Mouse (Mus musculus) stomach, embryonic 15.5 days (tissue): ENCODE measurements around the gene Adamts17. TPM values are rescaled to one million over a fixed set of nuclear protein-coding genes. Genes with fewer than 3 reads are reported as not detected.

ENCODE experiments used
- ATAC-seq: fragments of 200-750 bp; cut with Nextera tagmentation; 2 replicates; pipeline ENCODE4 v1.8.0; 2017; ENCODE audit warnings: low read depth, moderate number of reproducible peaks, moderate TSS enrichment; ENCODE audit not compliant: insufficient read depth, low FRiP score
- H3K27ac ChIP-seq: fragments of 300-500 bp; sonication (generic); 2 replicates; pipeline ENCODE4 v1.5.1; 2015; ENCODE audit warnings: mild to moderate bottlenecking, inconsistent platforms
- H3K27me3 ChIP-seq: fragments of 300-500 bp; sonication (generic); replicated peaks from 2 replicates; pipeline ENCODE4 v1.6.1; 2015; ENCODE audit warnings: inconsistent platforms
- H3K36me3 ChIP-seq: fragments of 300-500 bp; sonication (generic); 2 replicates; pipeline ENCODE4 v1.6.1; 2015; ENCODE audit warnings: inconsistent platforms
- H3K4me1 ChIP-seq: fragments of 300-500 bp; sonication (generic); 2 replicates; pipeline ENCODE4 v1.6.1; 2015; ENCODE audit warnings: inconsistent platforms
- H3K4me2 ChIP-seq: fragments of 300-500 bp; sonication (generic); 2 replicates; pipeline ENCODE4 v1.6.1; 2015; ENCODE audit warnings: mild to moderate bottlenecking, inconsistent platforms
- H3K4me3 ChIP-seq: fragments of 300-500 bp; sonication (generic); replicated peaks from 2 replicates; pipeline ENCODE4 v1.5.1; 2015; ENCODE audit warnings: inconsistent platforms
- H3K9ac ChIP-seq: fragments of 300-500 bp; sonication (generic); 2 replicates; pipeline ENCODE4 v1.6.1; 2015; ENCODE audit warnings: inconsistent platforms
- H3K9me3 ChIP-seq: fragments of 300-500 bp; sonication (generic); 2 replicates; pipeline ENCODE4 v1.6.1; 2016; ENCODE audit warnings: inconsistent platforms
- WGBS: fragments of 180-500 bp; shearing (Covaris S2); methylation state at CpG from one replicate; pipeline ENCODE4 v1.1.7; 2015; 5-methylcytosine and 5-hydroxymethylcytosine counted together
- polyA plus RNA-seq: library from polyadenylated mRNA; unstranded; fragments of >200 nt; fragmentation: Nextera tagmentation; extraction: Ambion mirVana; gene quantifications from 2 replicates; pipeline ENCODE4 v1.2.1, GENCODE M21; 2015

Gene Adamts17
- polyA plus RNA-seq, 1 experiment from 2014 or later = 5.6 TPM

GRCm38 (mm10) chr7:67062571-67062970 lies 223.0 kb downstream of the Adamts17 start:
- Histone ChIP-seq H3K36me3 (no peaks in the 10 kb centered on the region), H3K27ac (no peak overlapping the region), H3K4me2 (no peak overlapping the region), H3K9me3 (no peaks in the 10 kb centered on the region), H3K4me1 (no peaks in the 10 kb centered on the region), H3K27me3 (no peaks in the 10 kb centered on the region), H3K9ac (no peak overlapping the region), H3K4me3 (no peak overlapping the region)
- WGBS = 89% methylated on average over 2 of the region's 2 CpGs
- no peak for ATAC-seq

DNA sequence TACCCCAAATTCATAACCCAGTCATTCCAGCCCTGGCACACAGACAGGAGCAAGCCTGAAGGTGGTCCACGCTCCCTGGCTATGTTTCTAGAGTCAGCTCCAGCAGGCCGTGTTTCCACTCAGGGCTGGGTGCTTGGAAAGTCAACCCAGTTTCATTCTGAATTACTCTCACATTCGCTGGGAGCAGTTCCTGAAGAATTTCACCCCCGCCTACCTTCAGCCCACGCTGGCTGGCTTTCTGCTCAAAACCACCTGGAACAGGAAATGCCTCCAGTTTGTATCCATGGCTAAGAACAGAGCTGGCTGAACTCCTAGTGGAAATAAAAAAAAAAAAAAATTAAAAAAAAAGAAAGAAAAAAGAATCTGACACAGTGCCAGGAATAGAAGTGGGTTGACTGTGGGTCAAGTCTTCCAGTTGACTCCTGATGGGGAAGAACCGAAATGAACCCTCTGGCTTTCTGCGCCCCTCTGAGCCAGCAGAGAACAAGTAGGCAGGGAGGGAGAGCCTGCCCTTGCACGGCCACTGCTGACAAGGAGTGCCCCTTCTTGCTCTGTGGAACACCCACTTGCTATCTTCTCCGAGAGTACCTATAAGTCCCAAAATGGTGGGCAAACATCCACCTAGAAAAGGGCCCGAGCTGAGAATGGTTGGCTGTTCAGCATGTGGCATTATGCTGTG lies 225.2 kb downstream of the Adamts17 start:
- no peak overlapping the region for H3K4me3 ChIP-seq
- no peak overlapping the region for H3K4me2 ChIP-seq
- no peaks in the 10 kb centered on the region for H3K9me3 ChIP-seq
- no peak overlapping the region for H3K27ac ChIP-seq
- no peaks in the 10 kb centered on the region for H3K4me1 ChIP-seq
- no peak for ATAC-seq
- H3K27me3 ChIP-seq = no peaks in the 10 kb centered on the region
- WGBS = 67% methylated on average over 10 of the region's 10 CpGs
- H3K36me3 ChIP-seq = no peaks in the 10 kb centered on the region
- H3K9ac ChIP-seq = no peak overlapping the region

GRCm38 (mm10) chr7:67065631-67066030 lies 226.1 kb downstream of the Adamts17 start:
- Histone ChIP-seq H3K27ac (no peak overlapping the region), H3K4me3 (no peak overlapping the region), H3K4me1 (no peaks in the 10 kb centered on the region), H3K4me2 (no peak overlapping the region), H3K9ac (no peak overlapping the region), H3K9me3 (no peaks in the 10 kb centered on the region), H3K27me3 (no peaks in the 10 kb centered on the region), H3K36me3 (no peaks in the 10 kb centered on the region)
- ATAC-seq = no peak
- WGBS = 85% methylated on average over 4 of the region's 4 CpGs

GRCm38 (mm10) chr7:67072015-67072685 lies 232.6 kb downstream of the Adamts17 start:
- no peak overlapping the region for H3K4me2 ChIP-seq
- no peaks in the 10 kb centered on the region for H3K36me3 ChIP-seq
- H3K4me1 ChIP-seq = no peaks in the 10 kb centered on the region
- H3K9ac ChIP-seq = no peak overlapping the region
- H3K4me3 ChIP-seq = no peak overlapping the region
- 71% methylated on average over 10 of the region's 10 CpGs for WGBS
- no peaks in the 10 kb centered on the region for H3K9me3 ChIP-seq
- no peaks in the 10 kb centered on the region for H3K27me3 ChIP-seq
- no peak overlapping the region for H3K27ac ChIP-seq
- ATAC-seq = no peak

- no peaks in the 10 kb centered on the region for H3K9me3 ChIP-seq
- no peaks in the 10 kb centered on the region for H3K36me3 ChIP-seq
- no peak overlapping the region for H3K27ac ChIP-seq
- H3K4me3 ChIP-seq = no peak overlapping the region
- no peak overlapping the region for H3K4me2 ChIP-seq
- H3K4me1 ChIP-seq = no peaks in the 10 kb centered on the region
- H3K27me3 ChIP-seq = no peaks in the 10 kb centered on the region
- WGBS = 94% methylated on average over 10 of the region's 10 CpGs
- no peak for ATAC-seq
- no peak overlapping the region for H3K9ac ChIP-seq
Measured at GRCm38 (mm10) chr7:67082751-67083150, 243.2 kb downstream of the Adamts17 start.

DNA sequence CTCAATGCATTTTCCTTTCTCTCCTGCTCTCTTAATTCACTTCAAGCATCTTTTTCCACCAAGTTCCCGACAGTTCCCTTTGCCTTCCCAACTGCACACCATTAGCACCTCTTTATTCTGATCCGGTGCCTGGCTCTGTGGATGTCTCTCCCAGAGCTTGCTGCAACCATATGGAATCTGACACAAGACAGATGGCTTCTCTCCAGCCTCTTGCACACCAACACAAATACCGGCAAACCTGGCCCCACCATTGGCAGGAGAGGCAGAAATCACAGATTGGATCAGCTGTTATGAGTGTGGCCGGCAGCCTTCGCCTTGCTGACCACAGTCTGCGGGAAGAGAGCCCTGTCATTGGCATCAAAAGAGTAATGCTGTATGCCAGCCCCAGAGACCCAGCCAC lies 248.2 kb downstream of the Adamts17 start:
- Histone ChIP-seq H3K27me3 (no peaks in the 10 kb centered on the region), H3K27ac (no peak overlapping the region), H3K36me3 (no peaks in the 10 kb centered on the region), H3K9ac (no peak overlapping the region), H3K4me1 (no peaks in the 10 kb centered on the region), H3K4me3 (no peak overlapping the region), H3K9me3 (no peaks in the 10 kb centered on the region), H3K4me2 (no peak overlapping the region)
- no peak for ATAC-seq
- 43% methylated on average over 6 of the region's 6 CpGs for WGBS

DNA sequence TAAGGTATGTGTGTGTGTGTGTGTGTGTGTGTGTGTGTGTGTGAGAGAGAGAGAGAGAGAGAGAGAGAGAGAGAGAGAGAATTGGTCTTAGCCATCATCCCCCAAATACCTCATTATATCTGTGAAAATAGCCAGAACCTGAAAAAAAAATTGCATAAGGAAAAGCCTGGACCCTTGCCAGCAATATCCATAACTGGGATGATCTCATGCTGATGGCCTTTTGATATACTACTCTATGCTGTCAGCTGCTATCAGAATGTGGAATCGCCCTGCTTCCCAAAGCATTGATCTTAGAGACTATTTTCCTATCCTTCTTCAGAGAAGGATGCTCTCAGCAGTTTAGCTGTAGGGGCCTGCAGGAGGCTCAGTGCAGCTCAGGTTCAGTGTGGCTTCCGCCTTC lies 257.6 kb downstream of the Adamts17 start:
- Histone ChIP-seq H3K27me3 (no peaks in the 10 kb centered on the region), H3K36me3 (no peaks in the 10 kb centered on the region), H3K9ac (no peak overlapping the region), H3K27ac (no peak overlapping the region), H3K4me3 (no peak overlapping the region), H3K4me2 (no peak overlapping the region), H3K9me3 (no peaks in the 10 kb centered on the region), H3K4me1 (no peaks in the 10 kb centered on the region)
- 80% methylated on average over 2 of the region's 2 CpGs for WGBS
- no peak for ATAC-seq

GRCm38 (mm10) chr7:67101418-67101973 lies 262.0 kb downstream of the Adamts17 start:
- no peak for ATAC-seq
- no peaks in the 10 kb centered on the region for H3K4me1 ChIP-seq
- no peak overlapping the region for H3K27ac ChIP-seq
- no peak overlapping the region for H3K4me2 ChIP-seq
- no peak overlapping the region for H3K4me3 ChIP-seq
- H3K9ac ChIP-seq = no peak overlapping the region
- no peaks in the 10 kb centered on the region for H3K27me3 ChIP-seq
- H3K36me3 ChIP-seq = no peaks in the 10 kb centered on the region
- 48% methylated on average over 3 of the region's 3 CpGs for WGBS
- no peaks in the 10 kb centered on the region for H3K9me3 ChIP-seq

DNA sequence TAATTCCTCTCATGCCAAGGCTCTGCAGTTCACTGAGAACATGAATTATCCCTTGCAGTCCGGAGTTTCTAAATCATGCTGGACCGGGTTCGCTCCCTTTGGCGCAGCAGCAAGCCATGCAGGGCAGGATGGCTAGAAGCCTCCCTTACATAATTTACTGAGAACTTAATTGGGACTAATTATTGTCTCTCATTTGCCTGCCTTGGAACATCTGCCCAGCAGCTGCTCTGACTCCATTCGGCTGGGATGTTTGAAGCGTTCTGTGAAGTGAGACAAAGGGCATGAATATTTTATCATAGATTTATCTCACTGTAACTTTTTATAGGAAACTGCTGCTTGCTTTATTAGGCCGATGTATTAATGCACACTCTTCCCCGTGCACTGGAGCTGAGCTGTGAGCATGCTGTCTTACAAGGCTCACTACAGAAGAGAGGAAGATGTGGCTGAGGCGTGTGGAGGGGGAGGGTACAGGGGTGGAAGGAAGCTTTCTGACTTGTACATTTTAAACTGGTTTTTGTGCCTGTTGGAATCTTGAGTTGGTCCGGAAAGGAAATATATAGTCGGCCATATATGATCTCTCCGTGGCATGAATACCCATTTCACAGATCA lies 271.1 kb downstream of the Adamts17 start:
- no peaks in the 10 kb centered on the region for H3K36me3 ChIP-seq
- H3K27ac ChIP-seq = no peak overlapping the region
- no peak for ATAC-seq
- H3K9ac ChIP-seq = no peak overlapping the region
- H3K4me3 ChIP-seq = no peak overlapping the region
- no peaks in the 10 kb centered on the region for H3K4me1 ChIP-seq
- no peaks in the 10 kb centered on the region for H3K27me3 ChIP-seq
- no peaks in the 10 kb centered on the region for H3K9me3 ChIP-seq
- H3K4me2 ChIP-seq = no peak overlapping the region
- WGBS = 72% methylated on average over 12 of the region's 12 CpGs

DNA sequence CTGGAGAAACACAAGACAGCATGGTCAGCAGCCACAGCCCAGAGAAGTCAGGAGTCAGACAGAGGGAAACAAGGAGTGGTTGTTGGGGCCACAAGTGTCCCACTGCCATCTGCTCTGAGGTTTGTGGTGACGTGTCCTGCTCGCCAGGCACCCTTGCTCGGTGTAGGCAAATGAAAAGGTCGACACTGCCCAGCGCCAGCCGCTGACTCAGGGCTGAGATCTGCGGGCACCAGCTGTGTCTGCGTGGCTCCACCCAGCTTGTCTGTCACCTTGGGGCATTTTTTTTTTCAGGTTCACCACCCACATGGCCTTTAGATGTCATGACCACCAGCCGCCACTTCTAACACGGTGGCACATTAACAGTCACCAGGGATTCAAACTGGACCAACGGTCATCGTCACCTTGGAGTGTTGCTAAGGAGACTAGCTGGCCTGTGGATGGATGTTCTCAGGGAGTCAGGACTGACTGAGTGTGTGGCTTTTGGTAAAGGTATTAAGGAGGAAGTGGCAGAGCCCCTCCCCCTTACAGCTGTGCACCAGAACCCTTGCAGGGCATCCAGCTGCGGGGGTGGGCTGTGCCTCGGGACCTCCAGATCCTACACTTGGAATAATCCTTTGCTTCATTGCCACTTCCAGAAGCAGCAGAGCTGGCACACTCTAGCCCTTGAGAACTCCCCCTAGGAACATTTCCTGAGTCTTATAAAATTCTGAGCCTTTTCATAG lies 273.1 kb downstream of the Adamts17 start:
- 68% methylated on average over 14 of the region's 14 CpGs for WGBS
- H3K4me3 ChIP-seq = no peak overlapping the region
- no peak overlapping the region for H3K27ac ChIP-seq
- no peaks in the 10 kb centered on the region for H3K4me1 ChIP-seq
- H3K4me2 ChIP-seq = no peak overlapping the region
- no peak overlapping the region for H3K9ac ChIP-seq
- H3K9me3 ChIP-seq = no peaks in the 10 kb centered on the region
- H3K36me3 ChIP-seq = no peaks in the 10 kb centered on the region
- no peak for ATAC-seq
- H3K27me3 ChIP-seq = no peaks in the 10 kb centered on the region

GRCm38 (mm10) chr7:67114056-67114455 lies 274.5 kb downstream of the Adamts17 start:
- no peaks in the 10 kb centered on the region for H3K27me3 ChIP-seq
- WGBS = 96% methylated on average over 3 of the region's 3 CpGs

DNA sequence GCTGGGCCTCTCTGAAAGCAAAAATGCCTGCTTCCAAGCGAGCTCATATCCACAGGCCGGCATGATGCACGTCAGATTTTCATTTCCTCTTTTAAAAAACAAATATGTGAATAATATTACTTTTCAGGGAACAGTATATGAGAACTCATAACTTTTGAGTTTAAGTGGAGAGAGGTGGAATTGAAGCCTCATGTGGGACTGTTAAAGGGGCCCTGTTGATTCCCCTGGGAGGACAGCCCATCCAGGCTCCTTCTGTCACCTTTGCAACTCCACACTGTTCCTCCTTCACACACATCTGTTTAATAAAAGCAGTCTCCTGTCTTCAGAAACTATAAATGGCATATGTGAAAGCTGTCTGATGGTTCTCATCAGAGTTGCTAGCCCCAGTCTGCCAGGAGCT lies 275.5 kb downstream of the Adamts17 start:
- H3K9me3 ChIP-seq = no peaks in the 10 kb centered on the region
- no peak overlapping the region for H3K27ac ChIP-seq
- no peak overlapping the region for H3K4me3 ChIP-seq
- 85% methylated on average over 3 of the region's 3 CpGs for WGBS
- no peaks in the 10 kb centered on the region for H3K36me3 ChIP-seq
- H3K27me3 ChIP-seq = no peaks in the 10 kb centered on the region
- H3K4me2 ChIP-seq = no peak overlapping the region
- H3K4me1 ChIP-seq = no peaks in the 10 kb centered on the region
- H3K9ac ChIP-seq = no peak overlapping the region
- ATAC-seq = no peak

More at GRCm38 (mm10) chr7:67114056-67114455, 274.5 kb downstream of the Adamts17 start:
- H3K9ac ChIP-seq = no peak overlapping the region
- no peak overlapping the region for H3K27ac ChIP-seq
- H3K4me1 ChIP-seq = no peaks in the 10 kb centered on the region
- ATAC-seq = no peak
- no peak overlapping the region for H3K4me3 ChIP-seq
- H3K9me3 ChIP-seq = no peaks in the 10 kb centered on the region
- no peak overlapping the region for H3K4me2 ChIP-seq
- no peaks in the 10 kb centered on the region for H3K36me3 ChIP-seq
